Mouse (Mus musculus): ENCODE data around the gene Emg1. TPM values are rescaled to one million over a fixed set of nuclear protein-coding genes. Genes with fewer than 3 reads are reported as not detected.

Gene Emg1
- 10 to 100 TPM; 81.0 to 86.4 TPM for total RNA-seq (2021)
- long read RNA-seq, experiment 1, transcript Emg1-201 (6 exons, 1,034 nt): major isoform, 20 of 26 reads
- long read RNA-seq, experiment 1, partial matches to known transcripts: 0 of 26 reads
- long read RNA-seq, experiment 1, other reads (novel, unspliced or antisense): 5 of 26 reads
- long read RNA-seq, experiment 2, transcript Emg1-201 (6 exons, 1,034 nt): major isoform, 70 of 81 reads
- long read RNA-seq, experiment 2, partial matches to known transcripts: 0 of 81 reads
- long read RNA-seq, experiment 2, other reads (novel, unspliced or antisense): 8 of 81 reads

- DNase-seq (ENCODE audit: low spot score in 2 of 2): peak; percentile 98 to 99
These were observed at the start of gene Emg1, which contains the start of gene Phb2 for GRCm38 (mm10) chr6:124711824-124712782. Emg1 (minus strand) TSS chr6:124712178. Phb2 (plus strand) TSS chr6:124712336.

GRCm38 (mm10) chr6:124759259-124759658, 47.3 kb upstream of the Emg1 start:
- peak; percentile 80 to 85 for DNase-seq (ENCODE audit: low spot score in 2 of 2)

GRCm38 (mm10) chr6:124758849-124759232, 46.9 kb upstream of the Emg1 start:
- no peak for DNase-seq (ENCODE audit: low spot score in 2 of 2)

GRCm38 (mm10) chr6:124757909-124758848, 46.2 kb upstream of the Emg1 start:
- DNase-seq (ENCODE audit: low spot score in 2 of 2): peak; percentile 15 to 41

GRCm38 (mm10) chr6:124757351-124757880, 45.4 kb upstream of the Emg1 start:
- no peak for DNase-seq (ENCODE audit: low spot score in 2 of 2)

- peak; percentile 80 to 85 for DNase-seq (ENCODE audit: low spot score in 2 of 2)
These were observed 44.8 kb upstream of the Emg1 start for GRCm38 (mm10) chr6:124756652-124757350.

GRCm38 (mm10) chr6:124755831-124756595, 44.0 kb upstream of the Emg1 start, which contains the start of the genes Gm45234 and Atn1:
Gm45234 (minus strand) TSS chr6:124756021.
Atn1 (minus strand) TSS chr6:124756524.
- DNase-seq (ENCODE audit: low spot score in 2 of 2): peak; percentile 72 to 73

- DNase-seq (ENCODE audit: low spot score in 2 of 2): no peak
These were observed 43.3 kb upstream of the Emg1 start for GRCm38 (mm10) chr6:124755306-124755705.

GRCm38 (mm10) chr6:124753861-124754260, 41.9 kb upstream of the Emg1 start:
- no peak for DNase-seq (ENCODE audit: low spot score in 2 of 2)

- DNase-seq (ENCODE audit: low spot score in 2 of 2): no peak
These were observed 38.4 kb upstream of the Emg1 start for GRCm38 (mm10) chr6:124750405-124750804.

GRCm38 (mm10) chr6:124746654-124747632, 35.0 kb upstream of the Emg1 start:
- no peak for DNase-seq (ENCODE audit: low spot score in 2 of 2)

GRCm38 (mm10) chr6:124746296-124746605, 34.3 kb upstream of the Emg1 start:
- no peak for DNase-seq (ENCODE audit: low spot score in 2 of 2)

- DNase-seq (ENCODE audit: low spot score in 2 of 2): peak; percentile 93 to 95
These were observed 33.7 kb upstream of the Emg1 start for GRCm38 (mm10) chr6:124745490-124746295.

GRCm38 (mm10) chr6:124744755-124745321, 32.9 kb upstream of the Emg1 start:
- no peak for DNase-seq (ENCODE audit: low spot score in 2 of 2)

GRCm38 (mm10) chr6:124743647-124744046, 31.7 kb upstream of the Emg1 start:
- DNase-seq (ENCODE audit: low spot score in 2 of 2): no peak

GRCm38 (mm10) chr6:124742839-124743514, 31.0 kb upstream of the Emg1 start:
- no peak for DNase-seq (ENCODE audit: low spot score in 2 of 2)

Data from adrenal gland, adult 18-20 months (tissue).